17 mouse cellular contexts compared by ENCODE assay signal in genomic region chr16:35470096-35470495, GRCm38 (mm10). TPM values are rescaled to one million over a fixed set of nuclear protein-coding genes. Genes with fewer than 3 reads are reported as not detected.
DNase-seq lines count a peak whose midpoint lies in the region; ATAC-seq lines count a peak whose summit lies in the region.
"Had no signal": no experiment of that assay in that cellular context is flagged by ENCODE, and none has a peak within 500 bp of the region (broad histone marks: within the 10 kb centered on the region; RNA-seq: fewer than 3 reads in every experiment).

No protein-coding gene starts in this region.

- no peak overlapping the region for H3K4me2 ChIP-seq in forebrain, embryonic 14.5 days (ENCODE audit: low read length)
- H3K4me2 ChIP-seq in forebrain, embryonic 16.5 days (ENCODE audit: low read length), result no peak overlapping the region
- no peak overlapping the region for H3K4me2 ChIP-seq in kidney, embryonic 16.5 days (replicated peaks; ENCODE audit: low read depth, low read length)
- H3K4me2 ChIP-seq: lung, embryonic 15.5 days had no signal

- no peak overlapping the region for H3K9ac ChIP-seq in forebrain, embryonic 14.5 days (ENCODE audit: low read length)
- no peak overlapping the region for H3K9ac ChIP-seq in forebrain, embryonic 16.5 days (replicated peaks; ENCODE audit: low read depth, low read length)
- H3K9ac ChIP-seq in kidney, embryonic 16.5 days (replicated peaks; ENCODE audit: low read length), result no peak overlapping the region
- H3K9ac ChIP-seq: lung, embryonic 15.5 days had no signal

- DNase-seq in forebrain, embryonic 14.5 days (ENCODE audit: low spot score), result peak; percentile 23
- DNase-seq in kidney, postnatal 14 days, result peak; percentile 21
- DNase-seq in lung, postnatal 14 days, result peak; percentile 18
- DNase-seq in lung, adult 18-20 months, result no peak
- DNase-seq in lung, postnatal 4 days, result peak; percentile 31 to 47
- no peak for DNase-seq in ovary, adult 18-20 months (ENCODE audit: low spot score)
- DNase-seq: adrenal gland, postnatal 25 days; cerebellum, postnatal 36 days; gastrocnemius, postnatal 25 days; layer of hippocampus, postnatal 36 days; liver had no signal

- 63% methylated on average over 8 of the region's 8 CpGs for WGBS in forebrain, embryonic 14.5 days
- whole genome bisulfite sequencing in forebrain, embryonic 16.5 days, result 52% methylated on average over 8 of the region's 8 CpGs
- 76% methylated on average over 8 of the region's 8 CpGs for WGBS in kidney, embryonic 16.5 days

- H3K4me1 ChIP-seq in forebrain, embryonic 14.5 days (ENCODE audit: control insufficient read depth, insufficient read depth, low read length), result no peaks in the 10 kb centered on the region
- H3K4me1 ChIP-seq in forebrain, embryonic 16.5 days (replicated peaks; ENCODE audit: control insufficient read depth, insufficient read depth, low read length), result peaks cover 4% of the 10 kb centered on the region
- H3K4me1 ChIP-seq in kidney, embryonic 16.5 days (ENCODE audit: insufficient read depth, low read length), result peaks cover 5% of the 10 kb centered on the region

- no peak for ATAC-seq in forebrain, embryonic 14.5 days
- no peak for ATAC-seq in forebrain, embryonic 16.5 days
- ATAC-seq in kidney, embryonic 16.5 days (ENCODE audit: low FRiP score, low TSS enrichment), result no peak
- ATAC-seq: activated CD4-positive, CD25-positive, alpha-beta regulatory T cell, adult 4 months had no signal

- H3K9me3 ChIP-seq in forebrain, embryonic 14.5 days (replicated peaks; ENCODE audit: control insufficient read depth, low read length), result no peaks in the 10 kb centered on the region
- H3K9me3 ChIP-seq in forebrain, embryonic 16.5 days (ENCODE audit: control insufficient read depth, low read length), result no peaks in the 10 kb centered on the region
- no peaks in the 10 kb centered on the region for H3K9me3 ChIP-seq in kidney, embryonic 16.5 days (ENCODE audit: low read length)
- H3K9me3 ChIP-seq: hindbrain, embryonic 10.5 days; lung, embryonic 15.5 days; midbrain, embryonic 10.5 days had no signal

- no peak overlapping the region for H3K27ac ChIP-seq in forebrain, embryonic 14.5 days (ENCODE audit: low read depth, low read length)
- H3K27ac ChIP-seq in forebrain, embryonic 16.5 days (ENCODE audit: low read length), result no peak overlapping the region
- H3K27ac ChIP-seq in kidney, embryonic 16.5 days (ENCODE audit: low read length), result no peak overlapping the region
- H3K27ac ChIP-seq: lung, embryonic 15.5 days; midbrain, embryonic 10.5 days had no signal

- H3K27me3 ChIP-seq in forebrain, embryonic 14.5 days (replicated peaks; ENCODE audit: control insufficient read depth, insufficient read depth, low read length), result no peaks in the 10 kb centered on the region
- no peaks in the 10 kb centered on the region for H3K27me3 ChIP-seq in forebrain, embryonic 16.5 days (replicated peaks; ENCODE audit: control insufficient read depth, insufficient read depth, low read length)
- no peaks in the 10 kb centered on the region for H3K27me3 ChIP-seq in kidney, embryonic 16.5 days (ENCODE audit: insufficient read depth, low read length)
- H3K27me3 ChIP-seq: lung, embryonic 15.5 days had no signal

- H3K36me3 ChIP-seq in forebrain, embryonic 14.5 days (ENCODE audit: control insufficient read depth, insufficient read depth, low read length), result no peaks in the 10 kb centered on the region
- H3K36me3 ChIP-seq in forebrain, embryonic 16.5 days (ENCODE audit: control insufficient read depth, insufficient read depth), result no peaks in the 10 kb centered on the region
- no peaks in the 10 kb centered on the region for H3K36me3 ChIP-seq in kidney, embryonic 16.5 days (ENCODE audit: insufficient read depth, low read length)
- H3K36me3 ChIP-seq: lung, embryonic 15.5 days; midbrain, embryonic 10.5 days had no signal

- no peak overlapping the region for H3K4me3 ChIP-seq in forebrain, embryonic 14.5 days (ENCODE audit: low read depth, low read length)
- H3K4me3 ChIP-seq in forebrain, embryonic 16.5 days (replicated peaks; ENCODE audit: low read length), result no peak overlapping the region
- H3K4me3 ChIP-seq in kidney, embryonic 16.5 days (ENCODE audit: low read length), result no peak overlapping the region
- H3K4me3 ChIP-seq: hindbrain, embryonic 10.5 days; lung, embryonic 15.5 days; midbrain, embryonic 10.5 days had no signal

RNA-seq across cellular contexts. Expression of gene Pdia5, which starts 20.6 kb away (rescaled TPM):
- 5.9 and 7.2 TPM in 2 replicates for polyA plus RNA-seq in forebrain, embryonic 14.5 days (2014; fragmentation: Nextera tagmentation; extraction: Ambion mirVana)
- polyA plus RNA-seq in forebrain, embryonic 16.5 days (2015; fragmentation: Nextera tagmentation; extraction: Ambion mirVana), result 9.8 and 10.4 TPM in 2 replicates
- 52.5 and 62.0 TPM in 2 replicates for polyA plus RNA-seq in kidney, embryonic 16.5 days (2015; fragmentation: Nextera tagmentation; extraction: Ambion mirVana)
- polyA plus RNA-seq: activated CD4-positive, CD25-positive, alpha-beta regulatory T cell, adult 4 months had no signal

Comparison
In these comparisons a context has a peak if more than half of its experiments do, and no peak if none do; other contexts are left out.
1. DNase-seq: peak in forebrain, embryonic 14.5 days (single experiment), kidney, postnatal 14 days (single experiment), lung, postnatal 14 days (single experiment) and lung, postnatal 4 days (2 of 2); none in lung, adult 18-20 months (0 of 2) and ovary, adult 18-20 months (single experiment).